Mouse (Mus musculus) gastrocnemius, postnatal 25 days (tissue): Measurements from ENCODE around the gene Cog7. TPM values are rescaled to one million over a fixed set of nuclear protein-coding genes. Genes with fewer than 3 reads are reported as not detected.
A peak's percentile ranks its signal among the peaks of the same experiment; 100 is the strongest.

Experiments
- DNase-seq: peaks from one replicate; pipeline ENCODE4 v3.0.0; 2022
- long read RNA-seq, 2 experiments: library from polyadenylated mRNA; stranded (forward); transcript quantifications; one replicate each; pipeline ENCODE4 v2.0.0; 2021
- total RNA-seq, 2 experiments: library from RNA; stranded (reverse); gene quantifications; 1 replicate in 1 of 2; 2 replicates in 1 of 2; pipeline ENCODE4 v1.2.3; 2021

The Cog7 gene
- total RNA-seq, result 1 to 10 TPM; 8.3 to 8.7 TPM
- long read RNA-seq, experiment 1, partial matches to known transcripts, result 2 of 5 reads
- long read RNA-seq, experiment 1, other reads (novel, unspliced or antisense), result 3 of 5 reads
- long read RNA-seq, experiment 2, partial matches to known transcripts, result 4 of 10 reads
- long read RNA-seq, experiment 2, other reads (novel, unspliced or antisense), result 4 of 10 reads

DNA sequence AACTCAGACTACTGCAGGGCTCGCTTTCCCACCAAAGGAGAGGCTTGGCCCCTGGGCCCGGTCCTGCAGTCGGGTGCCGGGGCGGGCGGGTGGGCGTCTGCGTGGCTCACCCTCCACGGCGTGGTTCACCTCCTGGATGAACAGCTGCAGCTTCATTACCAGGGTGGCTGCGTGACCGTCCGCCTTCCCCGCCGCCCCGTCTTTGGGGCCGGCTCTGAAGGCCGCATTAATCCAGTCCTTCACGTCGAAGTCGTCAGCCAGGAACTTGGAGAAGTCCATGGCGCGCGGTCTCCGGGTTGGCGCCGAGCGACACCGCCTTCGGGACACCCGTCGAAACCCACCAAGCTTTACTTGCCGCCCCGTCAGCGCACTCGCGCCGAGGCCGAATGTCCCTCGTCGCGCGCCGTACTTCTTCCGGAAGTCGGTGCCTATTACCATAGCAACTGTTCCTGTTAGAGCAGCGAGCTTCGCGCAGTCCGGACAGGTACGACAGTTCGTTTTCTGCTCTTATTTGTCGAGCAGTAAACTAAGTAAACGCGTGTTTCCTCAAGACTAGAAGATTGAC is at the start of gene Cog7:
Gene Cog7 (minus strand): TSS at position 405 of the 565 bp plus-strand sequence.
- DNase-seq, result peak; percentile 87

- DNase-seq, result no peak
These were observed 40.6 kb upstream of the Cog7 start for GRCm38 (mm10) chr7:122022131-122022530.

DNA sequence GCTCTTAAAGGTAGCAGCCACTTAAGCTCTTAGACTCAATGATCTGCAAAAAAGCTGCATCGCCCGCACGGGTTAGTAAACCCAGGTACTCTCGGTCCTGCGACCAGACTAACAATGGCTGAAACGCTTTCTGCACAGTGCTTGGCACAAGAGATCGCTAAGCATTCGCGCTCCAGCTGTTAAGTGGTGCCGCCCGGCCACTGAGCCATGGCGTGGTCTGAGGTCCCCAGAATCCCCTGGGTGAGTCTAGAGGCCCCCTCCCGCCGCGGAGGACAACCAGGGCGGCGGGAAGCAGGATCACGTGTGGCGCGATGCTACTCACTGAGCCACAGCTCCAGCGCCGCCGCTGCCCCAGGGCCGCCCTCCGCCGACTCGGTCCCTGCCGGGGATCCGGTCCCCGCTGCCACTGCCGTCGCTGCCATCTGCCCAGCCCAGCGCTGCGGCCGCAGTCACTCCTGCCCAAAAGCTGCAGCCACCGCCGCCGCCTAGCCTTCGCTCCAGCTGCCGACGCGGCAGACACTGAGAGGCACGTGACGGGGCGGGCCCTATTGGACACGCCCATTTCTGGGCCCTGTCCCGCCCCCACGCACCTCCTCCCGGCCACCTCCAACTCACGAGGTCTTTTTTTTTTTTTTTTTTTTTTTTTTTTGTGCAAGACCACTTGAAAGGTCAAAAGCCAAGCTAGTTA is 39.3 kb upstream of the Cog7 start, which contains the start of gene Gga2:
Gene Gga2 (minus strand): TSS at position 556 of the 688 bp plus-strand sequence.
- DNase-seq, result peak; percentile 90

DNA sequence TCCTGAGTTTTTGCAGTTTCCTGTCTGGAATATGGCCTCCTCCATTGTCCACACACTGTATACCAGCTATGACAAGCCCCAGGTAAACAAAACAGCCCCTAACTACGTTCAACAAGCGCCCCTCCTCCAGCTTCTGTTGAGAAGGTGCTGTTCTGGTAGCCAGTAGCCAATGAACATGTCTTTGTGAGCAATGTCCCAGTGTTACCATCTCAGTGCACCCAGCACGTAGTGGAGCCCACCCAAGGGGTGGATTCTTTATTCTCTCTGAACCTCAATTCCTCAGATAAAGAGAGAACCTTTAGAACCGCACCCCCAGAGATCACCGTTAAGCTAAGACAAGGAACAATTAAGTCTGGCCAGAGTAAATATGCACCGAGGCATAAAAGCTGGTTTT is 38.8 kb upstream of the Cog7 start:
- DNase-seq, result no peak

DNA sequence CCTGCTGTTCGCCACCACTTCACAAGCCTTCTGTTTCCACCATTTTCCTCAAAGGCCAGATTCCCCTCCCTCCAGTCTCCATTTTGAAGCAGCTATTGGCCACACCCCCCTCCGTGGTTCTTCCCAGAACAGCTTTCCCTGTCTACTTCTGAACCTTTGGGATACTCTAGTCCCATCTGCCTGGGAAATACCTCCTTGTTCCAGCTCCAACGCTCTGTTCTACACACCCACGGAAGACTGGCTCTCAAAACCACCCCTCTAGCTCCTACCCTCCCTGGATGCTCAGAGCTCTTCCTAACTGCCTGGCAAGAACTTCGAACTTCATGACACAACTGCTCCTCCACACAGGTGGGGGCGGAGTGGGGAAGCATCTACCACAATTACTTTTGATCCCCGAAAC is 37.5 kb upstream of the Cog7 start:
- no peak for DNase-seq

GRCm38 (mm10) chr7:122018247-122018646 is 36.7 kb upstream of the Cog7 start:
- no peak for DNase-seq

DNA sequence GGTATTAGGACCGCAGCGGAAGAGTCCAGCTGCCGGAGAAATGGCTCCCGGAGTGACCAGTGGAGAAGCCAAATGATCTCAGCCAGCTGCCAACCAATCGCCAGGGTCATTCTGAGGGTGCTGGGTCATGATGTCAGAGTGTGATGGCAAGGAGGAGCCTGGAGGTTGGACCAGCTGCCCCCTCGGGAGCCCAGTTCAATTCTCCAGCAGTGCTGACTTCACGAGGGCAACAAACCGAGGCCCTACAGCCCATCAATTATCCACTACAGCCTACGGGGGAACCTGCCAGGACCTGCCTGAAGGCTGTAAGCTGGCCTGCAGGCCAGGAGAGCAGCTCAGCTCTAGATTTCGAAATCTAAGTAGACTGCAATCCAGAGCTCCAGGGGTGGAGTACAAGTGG is 34.2 kb upstream of the Cog7 start:
- peak; percentile 39 for DNase-seq

DNA sequence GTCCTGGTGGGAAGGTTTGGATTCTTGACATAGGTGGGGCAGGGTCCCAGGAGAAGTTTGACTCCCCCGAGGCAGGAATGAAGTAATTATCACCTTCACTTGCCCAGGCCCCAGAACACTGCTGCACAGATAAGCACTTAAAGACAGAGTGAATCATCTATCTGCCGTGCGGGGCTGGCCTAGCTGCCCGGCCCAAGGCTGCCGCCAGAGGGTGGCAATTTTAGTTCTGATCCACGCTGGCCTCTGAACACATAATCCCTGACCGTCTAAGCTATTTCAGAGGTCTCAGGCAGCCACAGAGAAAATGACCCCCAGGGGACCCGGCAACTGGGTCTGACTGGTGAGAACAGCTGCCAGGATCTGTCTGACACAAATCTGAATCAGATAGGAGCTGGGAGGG is 33.6 kb upstream of the Cog7 start:
- DNase-seq, result peak; percentile 15

- DNase-seq, result no peak
These were observed 31.4 kb upstream of the Cog7 start for GRCm38 (mm10) chr7:122012949-122013348.

DNA sequence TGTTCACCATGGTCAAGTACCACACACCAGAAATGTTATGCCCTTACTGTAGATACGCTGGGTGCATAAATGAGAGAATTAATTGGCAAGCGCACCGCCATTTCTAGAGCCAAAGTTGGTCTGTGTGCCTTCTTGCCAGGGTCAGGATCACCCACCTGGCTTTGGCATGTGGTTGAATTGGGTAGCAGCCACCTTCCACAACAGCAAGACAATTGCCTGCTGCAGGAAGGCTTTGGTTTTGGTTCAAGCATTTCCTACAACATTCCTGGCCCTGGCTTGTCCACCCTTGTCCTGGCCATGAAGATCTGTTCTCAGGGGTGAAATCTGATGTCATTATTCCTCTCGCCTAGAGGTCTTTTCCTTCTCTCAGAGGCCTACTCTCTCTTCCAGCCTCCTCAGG is 30.9 kb upstream of the Cog7 start:
- no peak for DNase-seq

- DNase-seq, result no peak
These were observed 18.9 kb upstream of the Cog7 start for GRCm38 (mm10) chr7:122000396-122000795.

DNA sequence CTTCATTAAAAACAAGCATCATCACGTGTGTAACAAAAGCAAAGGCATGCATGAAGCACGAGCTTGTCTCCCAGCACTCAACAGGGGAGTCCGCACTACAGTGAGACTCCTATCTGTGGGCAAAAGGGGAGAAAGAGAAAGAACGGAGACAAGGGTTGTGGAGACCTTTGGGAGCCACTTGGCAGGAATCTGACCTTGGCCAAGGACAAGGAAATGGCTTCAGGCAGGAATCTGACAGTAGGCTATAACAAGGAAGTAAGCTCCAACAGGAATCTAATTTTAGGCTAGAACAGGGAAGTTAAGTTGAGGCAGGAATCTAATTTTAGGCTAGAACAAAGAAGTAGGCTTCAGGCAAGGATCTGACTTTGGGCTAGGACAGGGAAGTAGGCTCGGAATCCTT is 14.4 kb upstream of the Cog7 start:
- DNase-seq, result no peak

GRCm38 (mm10) chr7:121975031-121975430 is 6.5 kb downstream of the Cog7 start:
- no peak for DNase-seq

- no peak for DNase-seq
These were observed 9.8 kb downstream of the Cog7 start for GRCm38 (mm10) chr7:121971698-121972097.

DNA sequence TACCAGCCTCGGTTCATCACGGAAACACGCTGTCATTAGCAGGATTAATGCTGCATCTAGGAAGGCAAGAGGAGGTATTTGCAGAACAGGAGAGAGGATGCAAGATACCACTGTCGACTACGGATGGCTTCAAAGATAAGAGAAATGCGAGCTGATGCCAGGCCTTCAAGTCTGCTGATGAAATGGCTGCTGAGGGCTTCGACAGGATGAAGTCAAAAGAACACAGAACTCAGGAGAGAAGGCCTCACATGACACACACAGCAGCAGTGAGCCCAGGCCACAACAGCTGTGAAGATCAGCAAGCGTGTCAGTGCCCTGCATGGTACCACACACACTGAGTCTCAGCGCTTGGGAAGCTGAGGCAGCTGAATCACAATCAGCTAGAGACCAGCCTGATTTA is 11.3 kb downstream of the Cog7 start:
- no peak for DNase-seq

GRCm38 (mm10) chr7:121968816-121969215 is 12.7 kb downstream of the Cog7 start:
- DNase-seq, result no peak

GRCm38 (mm10) chr7:121968242-121968641 is 13.3 kb downstream of the Cog7 start:
- DNase-seq, result no peak

- no peak for DNase-seq
These were observed 15.3 kb downstream of the Cog7 start for GRCm38 (mm10) chr7:121966169-121966568.

DNA sequence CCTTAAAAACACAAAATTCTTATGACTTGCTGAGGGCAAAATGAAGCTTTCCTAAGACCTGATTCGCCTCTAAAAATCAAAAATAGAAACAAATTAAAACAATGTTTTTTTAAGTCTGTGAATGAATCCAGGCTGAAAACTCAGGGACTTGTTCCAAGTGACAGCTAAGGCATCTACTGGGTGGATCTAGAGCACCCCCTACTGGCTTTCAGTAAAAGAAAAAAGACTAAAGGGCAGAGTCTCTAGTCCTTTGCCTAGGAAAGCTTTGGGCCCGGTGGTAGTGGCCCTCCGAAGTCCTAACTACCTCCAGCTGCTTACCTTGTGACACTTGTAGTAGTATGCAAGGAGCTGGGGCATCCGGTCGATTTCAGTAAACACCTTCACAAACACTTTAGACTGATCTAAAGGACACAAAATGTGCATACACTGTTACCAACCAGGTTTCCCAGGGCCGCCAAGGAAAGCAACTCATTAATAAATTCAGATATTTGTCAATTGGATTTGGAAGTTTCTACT is 17.6 kb downstream of the Cog7 start:
- DNase-seq, result no peak

- DNase-seq, result no peak
These were observed 18.9 kb downstream of the Cog7 start for GRCm38 (mm10) chr7:121962571-121962959.

DNA sequence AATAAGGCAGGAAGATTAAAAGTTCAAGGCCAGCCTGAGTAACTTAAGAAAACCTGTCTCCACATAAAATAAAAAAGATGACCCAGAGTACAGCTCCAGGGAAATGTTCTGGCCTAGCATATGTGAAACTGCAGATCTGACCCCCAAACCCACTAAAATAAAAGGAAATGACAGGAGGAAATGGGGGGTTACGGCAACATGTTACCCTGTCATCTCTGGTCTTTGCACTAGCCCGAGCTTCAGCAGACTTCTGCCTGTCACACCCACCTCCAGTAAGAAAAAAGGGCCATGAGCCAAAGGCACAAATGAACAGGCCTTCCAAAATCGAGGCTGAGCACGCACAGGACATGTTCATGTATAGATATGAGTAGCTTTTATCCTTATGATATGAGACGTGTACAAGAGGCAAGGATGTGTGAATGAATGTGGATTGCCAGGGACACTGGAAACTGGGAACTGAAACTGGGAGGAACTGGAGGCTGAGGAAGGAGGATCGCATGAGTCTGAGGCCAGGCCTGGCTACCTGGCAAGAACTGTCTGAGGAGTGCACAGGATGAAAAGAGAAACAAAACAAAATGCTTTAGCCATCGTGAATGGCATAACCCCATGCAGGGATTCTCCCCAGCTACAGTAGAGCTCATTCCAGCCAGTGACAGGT is 19.5 kb downstream of the Cog7 start:
- no peak for DNase-seq

GRCm38 (mm10) chr7:121955802-121956201 is 25.7 kb downstream of the Cog7 start:
- no peak for DNase-seq
